Mouse (Mus musculus) stomach, embryonic 15.5 days (tissue): ENCODE measurements around the gene Txndc17. TPM values are rescaled to one million over a fixed set of nuclear protein-coding genes. Genes with fewer than 3 reads are reported as not detected.
A peak's percentile ranks its signal among the peaks of the same experiment; 100 is the strongest.

ENCODE experiments used
- ATAC-seq: fragments of 200-750 bp; cut with Nextera tagmentation; 2 replicates; pipeline ENCODE4 v1.8.0; 2017; ENCODE audit warnings: low read depth, moderate number of reproducible peaks, moderate TSS enrichment; ENCODE audit not compliant: insufficient read depth, low FRiP score
- H3K27ac ChIP-seq: fragments of 300-500 bp; sonication (generic); 2 replicates; pipeline ENCODE4 v1.5.1; 2015; ENCODE audit warnings: mild to moderate bottlenecking, inconsistent platforms
- H3K27me3 ChIP-seq: fragments of 300-500 bp; sonication (generic); replicated peaks from 2 replicates; pipeline ENCODE4 v1.6.1; 2015; ENCODE audit warnings: inconsistent platforms
- H3K36me3 ChIP-seq: fragments of 300-500 bp; sonication (generic); 2 replicates; pipeline ENCODE4 v1.6.1; 2015; ENCODE audit warnings: inconsistent platforms
- H3K4me1 ChIP-seq: fragments of 300-500 bp; sonication (generic); 2 replicates; pipeline ENCODE4 v1.6.1; 2015; ENCODE audit warnings: inconsistent platforms
- H3K4me2 ChIP-seq: fragments of 300-500 bp; sonication (generic); 2 replicates; pipeline ENCODE4 v1.6.1; 2015; ENCODE audit warnings: mild to moderate bottlenecking, inconsistent platforms
- H3K4me3 ChIP-seq: fragments of 300-500 bp; sonication (generic); replicated peaks from 2 replicates; pipeline ENCODE4 v1.5.1; 2015; ENCODE audit warnings: inconsistent platforms
- H3K9ac ChIP-seq: fragments of 300-500 bp; sonication (generic); 2 replicates; pipeline ENCODE4 v1.6.1; 2015; ENCODE audit warnings: inconsistent platforms
- H3K9me3 ChIP-seq: fragments of 300-500 bp; sonication (generic); 2 replicates; pipeline ENCODE4 v1.6.1; 2016; ENCODE audit warnings: inconsistent platforms
- WGBS: fragments of 180-500 bp; shearing (Covaris S2); methylation state at CpG from one replicate; pipeline ENCODE4 v1.1.7; 2015; 5-methylcytosine and 5-hydroxymethylcytosine counted together
- polyA plus RNA-seq: library from polyadenylated mRNA; unstranded; fragments of >200 nt; fragmentation: Nextera tagmentation; extraction: Ambion mirVana; gene quantifications from 2 replicates; pipeline ENCODE4 v1.2.1, GENCODE M21; 2015

The Txndc17 gene
- polyA plus RNA-seq, 1 experiment from 2014 or later = 229 TPM

DNA sequence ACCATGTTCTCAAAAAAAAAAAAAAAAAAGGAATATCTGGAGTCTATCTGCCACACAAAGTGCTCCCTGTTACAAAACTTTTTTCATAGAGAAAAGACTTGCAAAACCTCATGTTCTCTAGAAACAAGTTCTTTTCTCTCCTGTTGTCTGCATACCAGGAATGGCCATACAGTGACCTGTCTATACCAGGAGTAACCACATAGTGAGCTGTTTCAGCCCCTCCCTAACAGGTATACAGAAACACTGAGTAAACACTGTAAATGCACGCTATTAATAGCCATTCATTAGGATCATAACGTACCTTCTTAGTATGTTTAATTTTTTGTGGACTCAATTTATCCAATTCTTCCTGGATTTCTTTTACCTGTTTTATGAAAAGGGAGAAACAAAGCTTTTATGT, 13.1 kb upstream of the Txndc17 start:
- Histone ChIP-seq H3K9me3 (no peaks in the 10 kb centered on the region), H3K36me3 (peaks cover 8% of the 10 kb centered on the region; the same call in 1 of the 2 replicates), H3K27me3 (no peaks in the 10 kb centered on the region), H3K4me3 (no peak overlapping the region), H3K4me2 (no peak overlapping the region), H3K9ac (no peak overlapping the region), H3K4me1 (no peaks in the 10 kb centered on the region), H3K27ac (no peak overlapping the region)
- 62% methylated on average over 2 of the region's 2 CpGs for WGBS
- no peak for ATAC-seq

DNA sequence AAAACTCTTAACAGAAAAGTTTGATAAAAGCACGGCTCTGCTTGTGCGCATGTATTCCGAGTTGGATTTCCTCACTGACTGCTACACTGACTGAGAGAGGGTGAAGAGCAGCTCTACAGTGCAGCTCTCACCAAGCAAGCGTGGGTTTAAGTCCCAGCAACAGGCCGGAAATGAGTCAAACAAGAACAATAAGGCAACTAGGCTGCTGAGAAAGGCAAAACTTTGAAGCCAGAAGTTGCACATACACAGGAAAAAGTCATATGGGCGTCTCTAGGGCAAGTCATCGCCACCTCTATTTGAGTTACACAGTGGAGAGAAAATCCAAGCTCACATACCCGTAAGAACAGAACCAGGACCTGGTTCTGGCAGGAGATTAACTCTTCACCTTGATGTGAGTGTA, 10.8 kb upstream of the Txndc17 start:
- Histone ChIP-seq H3K9ac (no peak overlapping the region), H3K9me3 (no peaks in the 10 kb centered on the region), H3K4me2 (no peak overlapping the region), H3K27ac (no peak overlapping the region), H3K27me3 (no peaks in the 10 kb centered on the region), H3K4me1 (no peaks in the 10 kb centered on the region), H3K4me3 (no peak overlapping the region), H3K36me3 (peaks cover 8% of the 10 kb centered on the region; the same call in 1 of the 2 replicates)
- 83% methylated on average over 8 of the region's 8 CpGs for WGBS
- ATAC-seq = no peak

DNA sequence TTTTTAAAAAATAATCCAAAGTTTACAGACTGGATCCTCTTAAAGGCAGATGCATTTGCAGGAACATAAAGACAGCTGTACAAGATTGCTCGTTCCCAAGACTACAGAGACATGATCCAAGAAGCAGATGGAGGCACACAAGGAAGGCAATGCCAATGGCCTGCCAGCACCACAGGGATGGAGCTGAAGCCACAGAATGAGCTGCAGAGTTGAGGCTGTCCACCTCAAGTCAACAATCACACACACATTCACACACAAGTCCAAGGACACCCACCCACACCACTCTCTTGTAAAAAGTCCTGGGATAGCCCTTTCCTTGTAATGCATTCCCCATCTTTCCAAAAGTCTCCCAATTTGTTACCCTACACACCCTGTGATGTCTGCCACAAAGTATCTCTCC, 3.9 kb upstream of the Txndc17 start:
- no peak for ATAC-seq
- Histone ChIP-seq H3K36me3 (peaks cover under 1% of the 10 kb centered on the region; the same call in 1 of the 2 replicates), H3K27ac (no peak overlapping the region), H3K4me3 (no peak overlapping the region), H3K27me3 (no peaks in the 10 kb centered on the region), H3K4me2 (no peak overlapping the region), H3K9ac (no peak overlapping the region), H3K9me3 (no peaks in the 10 kb centered on the region), H3K4me1 (peaks cover 14% of the 10 kb centered on the region)
- WGBS = 74% methylated on average over 1 of the region's 1 CpGs

DNA sequence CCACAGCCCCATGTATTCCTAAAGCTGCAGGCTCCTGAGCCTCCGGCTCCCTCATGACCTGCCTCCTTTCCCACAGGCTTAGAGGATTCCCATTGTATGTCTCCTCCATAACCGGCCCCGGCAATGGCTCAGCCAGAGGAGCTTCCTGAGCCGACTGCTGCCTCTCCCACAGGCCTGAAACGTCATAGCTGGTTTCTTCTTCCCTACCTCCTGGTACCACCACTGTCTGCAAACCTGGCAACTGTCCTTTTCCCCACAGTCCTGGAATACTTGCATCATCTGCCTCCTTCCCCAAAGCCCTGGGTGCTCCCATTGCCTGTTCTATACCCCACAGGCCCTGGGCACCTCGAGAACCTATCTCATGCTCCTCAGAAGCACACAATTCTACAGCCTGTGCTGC, 2.1 kb upstream of the Txndc17 start:
- Histone ChIP-seq H3K9me3 (no peaks in the 10 kb centered on the region), H3K27ac (no peak overlapping the region), H3K9ac (no peak overlapping the region), H3K4me2 (0 out of 2 replicates have a peak overlapping the region, but pooled peaks have one; percentile 94), H3K4me1 (peaks cover 14% of the 10 kb centered on the region), H3K27me3 (no peaks in the 10 kb centered on the region), H3K4me3 (0 out of 2 replicates have a peak overlapping the region, but pooled peaks have one; percentile 68), H3K36me3 (0 out of 2 replicates have a peak, but pooled peaks cover 4% of the 10 kb centered on the region)
- WGBS = 78% methylated on average over 6 of the region's 6 CpGs
- no peak for ATAC-seq

DNA sequence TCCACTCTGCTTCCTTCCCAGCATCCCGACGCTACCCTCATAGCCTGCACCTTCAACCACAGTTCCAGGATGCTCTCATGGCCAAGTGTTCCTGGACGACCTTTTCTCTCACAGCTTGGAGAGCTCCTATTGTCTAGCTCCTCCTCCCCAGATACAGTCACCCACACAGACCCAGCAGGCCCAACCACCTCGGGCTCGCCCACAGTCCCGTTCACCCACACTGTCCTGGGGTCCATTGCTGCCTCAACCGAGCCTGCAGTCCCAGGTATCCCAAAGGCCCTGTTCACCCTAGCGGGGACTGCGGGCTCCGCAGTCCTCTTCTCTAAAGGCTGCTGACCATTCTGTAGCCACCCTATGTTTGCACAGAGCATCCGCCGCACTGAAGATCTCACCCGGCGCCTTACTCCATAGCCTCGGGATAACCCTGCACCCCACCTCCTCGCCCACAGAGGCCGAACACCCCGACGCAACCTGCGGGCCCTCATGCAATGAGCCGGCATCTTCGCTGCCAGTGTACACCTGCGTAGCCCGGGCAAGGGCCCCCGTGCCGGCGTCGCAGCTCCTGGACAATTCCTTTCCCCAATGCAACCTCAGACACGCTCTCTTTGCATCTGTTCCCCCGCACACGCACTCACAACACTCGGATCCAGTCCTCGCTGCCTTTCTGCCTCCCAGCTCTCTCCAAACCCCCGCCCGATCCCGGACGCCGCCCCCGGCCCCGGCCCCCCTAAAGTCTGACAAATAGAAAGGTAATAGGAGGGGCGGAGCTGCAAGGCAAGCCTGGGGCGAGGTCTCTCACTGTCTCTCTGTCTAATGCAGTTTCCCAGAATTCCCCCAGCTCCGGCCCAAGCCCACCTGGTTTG, 775 bp upstream of the Txndc17 start, which contains the start of gene Gm43951:
TSS of gene Gm43951 (minus strand) at position 500 of the 863 bp plus-strand sequence.
- under 1% methylated on average over 43 of the region's 43 CpGs for WGBS
- no peaks in the 10 kb centered on the region for H3K27me3 ChIP-seq
- peak within 1 kb of the TSS; percentile 94 for H3K4me2 ChIP-seq
- peak within 1 kb of the TSS; percentile 70 for H3K27ac ChIP-seq
- H3K4me1 ChIP-seq = peaks cover 14% of the 10 kb centered on the region
- ATAC-seq = peak; percentile 28; the same call in 1 of the 2 replicates
- peak within 1 kb of the TSS; percentile 68 for H3K4me3 ChIP-seq
- H3K9me3 ChIP-seq = no peaks in the 10 kb centered on the region
- peak within 1 kb of the TSS; percentile 60 for H3K9ac ChIP-seq
- peaks cover 11% of the 10 kb centered on the region for H3K36me3 ChIP-seq

DNA sequence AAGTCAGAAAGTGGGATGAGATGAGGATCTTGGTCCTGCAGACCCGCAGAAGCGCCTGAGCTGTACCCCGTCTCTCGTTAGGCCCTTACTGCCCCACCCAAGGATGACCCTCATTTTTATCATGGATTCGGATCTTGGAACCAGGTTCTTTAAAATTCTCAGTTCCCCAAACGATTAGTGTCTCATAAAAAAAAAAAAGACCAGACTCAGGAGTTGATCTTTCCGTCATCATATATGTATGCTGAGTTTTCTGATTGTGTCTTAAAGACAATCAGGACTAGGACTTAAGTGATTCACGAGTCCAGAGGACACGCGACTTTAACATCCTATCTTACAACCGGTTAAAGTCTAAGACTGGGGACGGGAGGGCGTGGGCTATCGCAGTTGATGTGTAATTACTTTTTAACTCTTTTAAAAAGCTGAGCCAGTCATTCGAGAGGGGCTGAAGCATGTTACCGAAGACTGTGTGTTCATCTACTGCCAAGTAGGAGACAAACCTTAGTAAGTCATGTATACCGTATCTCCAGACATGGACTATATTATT, 559 bp downstream of the Txndc17 start:
- H3K4me1 ChIP-seq = peaks cover 14% of the 10 kb centered on the region
- H3K9ac ChIP-seq = peak overlapping the region; percentile 60
- H3K27me3 ChIP-seq = no peaks in the 10 kb centered on the region
- ATAC-seq = no peak
- no peaks in the 10 kb centered on the region for H3K9me3 ChIP-seq
- H3K36me3 ChIP-seq = peaks cover 14% of the 10 kb centered on the region
- WGBS = 8% methylated on average over 17 of the region's 17 CpGs
- H3K4me3 ChIP-seq = peak overlapping the region; percentile 68
- peak overlapping the region; percentile 70; the same call in 1 of the 2 replicates for H3K27ac ChIP-seq
- peak overlapping the region; percentile 94 for H3K4me2 ChIP-seq

DNA sequence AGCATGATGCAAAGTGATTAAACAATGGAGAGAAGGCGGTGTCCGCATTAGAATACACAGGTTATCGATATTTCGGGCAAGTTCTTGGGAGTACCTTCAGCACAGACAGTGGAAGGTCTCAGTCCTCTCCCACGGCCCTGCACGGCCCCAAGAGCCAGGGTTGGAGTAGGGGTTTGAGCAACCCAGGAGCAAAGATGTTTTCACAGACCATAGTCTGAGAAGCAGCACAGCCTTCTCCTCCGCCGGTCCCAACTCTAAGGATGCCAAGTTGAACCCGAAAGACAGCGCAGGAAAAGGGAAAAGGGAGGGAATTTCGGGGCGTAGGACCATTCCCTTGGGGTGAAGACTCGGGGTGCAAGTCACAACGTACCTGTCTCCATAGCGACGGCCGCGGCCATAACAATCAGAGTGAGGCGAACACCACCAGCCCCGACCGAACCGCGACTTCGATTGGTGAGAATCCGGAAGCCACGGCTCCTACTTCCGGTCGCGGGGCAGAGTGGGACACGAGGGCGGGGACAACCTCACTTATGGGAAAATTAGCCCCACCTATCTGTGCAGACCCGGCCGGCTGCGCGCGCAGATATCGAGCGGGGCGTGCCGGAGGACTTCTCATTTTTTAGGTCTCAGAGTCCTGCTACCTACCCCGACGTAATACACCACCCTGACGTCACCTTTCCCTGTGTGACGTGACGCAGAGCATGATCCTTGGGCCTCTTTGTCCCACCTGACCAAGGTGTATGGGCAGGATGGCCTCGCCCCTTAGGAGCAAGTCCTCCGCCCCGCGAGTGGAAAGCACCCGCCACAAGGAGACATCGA, 7.5 kb downstream of the Txndc17 start:
- Histone ChIP-seq H3K36me3 (peaks cover 14% of the 10 kb centered on the region), H3K27ac (peak overlapping the region; percentile 72), H3K4me1 (0 out of 2 replicates have a peak, but pooled peaks cover 6% of the 10 kb centered on the region), H3K27me3 (no peaks in the 10 kb centered on the region), H3K9me3 (no peaks in the 10 kb centered on the region), H3K9ac (peak overlapping the region; percentile 76), H3K4me3 (peak overlapping the region; percentile 84), H3K4me2 (peak overlapping the region; percentile 99)
- peak; percentile 96 for ATAC-seq
- WGBS = under 1% methylated on average over 51 of the region's 51 CpGs

DNA sequence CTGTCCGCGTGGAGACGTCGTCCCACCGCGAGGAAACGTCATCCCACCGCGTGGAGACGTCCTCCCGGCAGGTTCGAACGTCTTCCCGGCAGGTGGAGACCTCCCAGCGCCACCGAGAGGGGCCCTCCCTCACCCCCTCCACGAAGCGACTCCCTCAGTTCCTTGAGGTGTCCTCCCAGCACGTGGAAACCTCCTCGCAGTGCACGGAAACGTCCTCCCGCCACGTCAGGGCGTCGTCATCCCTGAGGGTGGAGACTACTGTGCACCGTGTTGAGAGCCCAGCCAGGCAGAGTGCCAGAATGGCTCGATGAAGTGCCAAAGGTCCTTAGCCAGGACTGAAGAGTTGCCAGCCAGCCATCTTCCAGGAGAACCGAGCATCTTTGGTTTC, 8.1 kb downstream of the Txndc17 start, which contains the start of gene Med31:
TSS of gene Med31 (minus strand) at position 183 of the 388 bp plus-strand sequence.
- peak; percentile 36 for ATAC-seq
- no peaks in the 10 kb centered on the region for H3K9me3 ChIP-seq
- WGBS = 1% methylated on average over 29 of the region's 29 CpGs
- H3K4me3 ChIP-seq = peak within 1 kb of the TSS; percentile 84
- H3K4me1 ChIP-seq = 0 out of 2 replicates have a peak, but pooled peaks cover 6% of the 10 kb centered on the region
- H3K36me3 ChIP-seq = peaks cover 10% of the 10 kb centered on the region
- peak within 1 kb of the TSS; percentile 99 for H3K4me2 ChIP-seq
- no peaks in the 10 kb centered on the region for H3K27me3 ChIP-seq
- peak within 1 kb of the TSS; percentile 72 for H3K27ac ChIP-seq
- peak within 1 kb of the TSS; percentile 76 for H3K9ac ChIP-seq

DNA sequence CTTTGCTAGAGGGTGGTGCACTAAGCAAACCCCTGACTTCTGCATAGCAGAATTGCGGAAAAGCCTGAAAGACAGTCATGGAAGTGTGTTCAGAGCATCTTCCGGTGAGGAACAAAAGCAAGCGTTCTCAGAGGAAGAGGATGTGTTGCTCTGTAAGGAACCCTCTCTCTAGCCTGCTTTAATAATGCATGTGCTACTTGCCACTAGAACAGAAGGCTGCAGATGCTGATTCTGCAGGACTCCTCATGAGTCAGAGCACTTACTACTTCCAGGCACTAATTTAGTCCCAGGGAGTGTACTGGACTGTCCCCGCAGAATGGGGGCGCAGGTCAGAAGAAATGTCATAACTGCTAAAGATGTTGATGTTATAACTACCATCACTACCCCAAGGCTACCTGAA, 9.8 kb downstream of the Txndc17 start:
- Histone ChIP-seq H3K36me3 (no peaks in the 10 kb centered on the region), H3K9ac (no peak overlapping the region)
- no peak for ATAC-seq

DNA sequence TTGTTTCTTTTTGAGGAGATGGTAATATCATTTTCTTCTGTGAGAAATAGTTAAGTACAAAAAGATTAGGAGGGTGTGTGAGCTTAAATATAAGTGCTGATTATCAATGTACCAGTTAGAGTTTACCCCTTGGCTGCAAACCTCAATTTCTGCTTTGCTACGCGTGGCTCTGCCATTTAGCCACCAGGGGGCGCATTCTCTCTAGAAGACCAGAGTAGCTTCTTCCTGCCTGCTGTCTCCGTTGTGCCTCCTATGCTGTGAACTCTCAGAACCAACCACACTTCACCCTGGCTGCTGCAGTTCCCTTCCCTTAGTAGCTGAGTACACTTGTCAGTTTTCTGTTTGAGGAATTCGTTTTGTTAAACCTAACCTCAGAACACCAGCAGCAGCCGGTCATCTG, 13.9 kb downstream of the Txndc17 start:
- no peak overlapping the region for H3K4me2 ChIP-seq
- no peak overlapping the region for H3K4me3 ChIP-seq
- WGBS = 18% methylated on average over 6 of the region's 6 CpGs
- H3K9ac ChIP-seq = no peak overlapping the region
- H3K36me3 ChIP-seq = no peaks in the 10 kb centered on the region
- no peaks in the 10 kb centered on the region for H3K27me3 ChIP-seq
- no peak for ATAC-seq
- no peaks in the 10 kb centered on the region for H3K9me3 ChIP-seq
- no peak overlapping the region for H3K27ac ChIP-seq
- no peaks in the 10 kb centered on the region for H3K4me1 ChIP-seq

More for the DNA sequence above, 9.8 kb downstream of the Txndc17 start:
- Histone ChIP-seq H3K4me3 (no peak overlapping the region), H3K27me3 (no peaks in the 10 kb centered on the region), H3K27ac (no peak overlapping the region), H3K4me2 (no peak overlapping the region), H3K4me1 (0 out of 2 replicates have a peak, but pooled peaks cover 6% of the 10 kb centered on the region), H3K9me3 (no peaks in the 10 kb centered on the region)
- WGBS = 84% methylated on average over 5 of the region's 5 CpGs

DNA sequence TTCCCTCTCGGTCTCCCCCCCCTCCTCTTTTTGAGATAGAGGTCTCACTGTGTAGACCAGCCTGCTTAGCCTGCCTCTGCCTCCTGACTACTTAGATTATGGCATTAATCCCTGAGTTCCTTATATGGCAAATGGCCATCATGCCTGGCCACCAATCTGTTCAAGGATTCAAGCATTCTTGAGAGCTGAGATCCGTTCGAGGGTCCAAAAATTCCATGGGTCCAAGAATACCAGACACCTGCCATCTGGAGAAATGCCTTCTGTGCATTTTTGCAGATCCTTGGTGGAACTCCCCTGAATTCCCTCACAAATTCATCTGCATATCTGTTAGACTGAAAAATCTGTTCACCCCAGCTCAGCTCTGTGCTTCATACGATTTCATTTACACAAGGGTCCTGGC, 16.1 kb downstream of the Txndc17 start:
- Histone ChIP-seq H3K9me3 (no peaks in the 10 kb centered on the region), H3K27me3 (no peaks in the 10 kb centered on the region), H3K4me1 (no peaks in the 10 kb centered on the region), H3K9ac (no peak overlapping the region), H3K36me3 (no peaks in the 10 kb centered on the region), H3K4me3 (no peak overlapping the region), H3K27ac (no peak overlapping the region), H3K4me2 (no peak overlapping the region)
- WGBS = 77% methylated on average over 4 of the region's 4 CpGs
- ATAC-seq = no peak
